Mouse (Mus musculus): ENCODE data around the gene Fam149b. TPM values are rescaled to one million over a fixed set of nuclear protein-coding genes. Genes with fewer than 3 reads are reported as not detected.

Fam149b gene
- polyA plus RNA-seq, 1 experiment from 2014 or later, result 27.5 TPM

GRCm38 (mm10) chr14:20397220-20397619 lies 49.3 kb downstream of the Fam149b start:
- H3K27ac ChIP-seq (ENCODE audit: low read depth, low read length), result no peak overlapping the region
- no peak overlapping the region for H3K4me3 ChIP-seq (ENCODE audit: low read depth, low read length)
- 80% methylated on average over 9 of the region's 9 CpGs for WGBS (ENCODE audit: insufficient replicate concordance)
- no peaks in the 10 kb centered on the region for H3K9me3 ChIP-seq (replicated peaks; ENCODE audit: control insufficient read depth, low read length)
- no peaks in the 10 kb centered on the region for H3K36me3 ChIP-seq (ENCODE audit: control insufficient read depth, insufficient read depth, low read length)
- no peak overlapping the region for H3K4me2 ChIP-seq
- no peaks in the 10 kb centered on the region for H3K27me3 ChIP-seq (ENCODE audit: control insufficient read depth, insufficient read depth, low read length)
- H3K4me1 ChIP-seq (ENCODE audit: control insufficient read depth, insufficient read depth, low read length), result no peaks in the 10 kb centered on the region
- ATAC-seq (replicated peaks; ENCODE audit: insufficient number of reproducible peaks, low FRiP score, low TSS enrichment), result no peak
- no peak overlapping the region for H3K9ac ChIP-seq (ENCODE audit: low read depth, low read length)

- no peak overlapping the region for H3K4me3 ChIP-seq (ENCODE audit: low read depth, low read length)
- H3K27me3 ChIP-seq (ENCODE audit: control insufficient read depth, insufficient read depth, low read length), result no peaks in the 10 kb centered on the region
- no peak overlapping the region for H3K4me2 ChIP-seq
- no peaks in the 10 kb centered on the region for H3K9me3 ChIP-seq (replicated peaks; ENCODE audit: control insufficient read depth, low read length)
- no peak overlapping the region for H3K9ac ChIP-seq (ENCODE audit: low read depth, low read length)
- no peak; the same call in 1 of the 2 replicates for ATAC-seq (replicated peaks; ENCODE audit: insufficient number of reproducible peaks, low FRiP score, low TSS enrichment)
- no peaks in the 10 kb centered on the region for H3K4me1 ChIP-seq (ENCODE audit: control insufficient read depth, insufficient read depth, low read length)
- no peak overlapping the region for H3K27ac ChIP-seq (ENCODE audit: low read depth, low read length)
- WGBS (ENCODE audit: insufficient replicate concordance), result 40% methylated on average over 4 of the region's 4 CpGs
- no peaks in the 10 kb centered on the region for H3K36me3 ChIP-seq (ENCODE audit: control insufficient read depth, insufficient read depth, low read length)
Observed at GRCm38 (mm10) chr14:20398864-20399263, 50.9 kb downstream of the Fam149b start.

GRCm38 (mm10) chr14:20400071-20400470 lies 52.1 kb downstream of the Fam149b start:
- no peak overlapping the region for H3K4me3 ChIP-seq (ENCODE audit: low read depth, low read length)
- no peak overlapping the region for H3K9ac ChIP-seq (ENCODE audit: low read depth, low read length)
- no peaks in the 10 kb centered on the region for H3K9me3 ChIP-seq (replicated peaks; ENCODE audit: control insufficient read depth, low read length)
- H3K4me1 ChIP-seq (ENCODE audit: control insufficient read depth, insufficient read depth, low read length), result no peaks in the 10 kb centered on the region
- H3K36me3 ChIP-seq (ENCODE audit: control insufficient read depth, insufficient read depth, low read length), result no peaks in the 10 kb centered on the region
- no peaks in the 10 kb centered on the region for H3K27me3 ChIP-seq (ENCODE audit: control insufficient read depth, insufficient read depth, low read length)
- no peak for ATAC-seq (replicated peaks; ENCODE audit: insufficient number of reproducible peaks, low FRiP score, low TSS enrichment)
- WGBS (ENCODE audit: insufficient replicate concordance), result 46% methylated on average over 1 of the region's 1 CpGs
- no peak overlapping the region for H3K27ac ChIP-seq (ENCODE audit: low read depth, low read length)
- H3K4me2 ChIP-seq, result no peak overlapping the region

GRCm38 (mm10) chr14:20422257-20422656 lies 74.3 kb downstream of the Fam149b start:
- no peak overlapping the region for H3K9ac ChIP-seq (ENCODE audit: low read depth, low read length)
- no peaks in the 10 kb centered on the region for H3K27me3 ChIP-seq (ENCODE audit: control insufficient read depth, insufficient read depth, low read length)
- no peaks in the 10 kb centered on the region for H3K9me3 ChIP-seq (replicated peaks; ENCODE audit: control insufficient read depth, low read length)
- no peak for ATAC-seq (replicated peaks; ENCODE audit: insufficient number of reproducible peaks, low FRiP score, low TSS enrichment)
- no peaks in the 10 kb centered on the region for H3K4me1 ChIP-seq (ENCODE audit: control insufficient read depth, insufficient read depth, low read length)
- H3K27ac ChIP-seq (ENCODE audit: low read depth, low read length), result no peak overlapping the region
- no peak overlapping the region for H3K4me2 ChIP-seq
- 59% methylated on average over 7 of the region's 7 CpGs for WGBS (ENCODE audit: insufficient replicate concordance)
- no peaks in the 10 kb centered on the region for H3K36me3 ChIP-seq (ENCODE audit: control insufficient read depth, insufficient read depth, low read length)
- no peak overlapping the region for H3K4me3 ChIP-seq (ENCODE audit: low read depth, low read length)

GRCm38 (mm10) chr14:20423046-20423445 lies 75.1 kb downstream of the Fam149b start:
- 86% methylated on average over 6 of the region's 6 CpGs for WGBS (ENCODE audit: insufficient replicate concordance)
- ATAC-seq (replicated peaks; ENCODE audit: insufficient number of reproducible peaks, low FRiP score, low TSS enrichment), result no peak
- H3K27ac ChIP-seq (ENCODE audit: low read depth, low read length), result no peak overlapping the region

GRCm38 (mm10) chr14:20428593-20428992 lies 80.6 kb downstream of the Fam149b start:
- Histone ChIP-seq H3K27me3 (ENCODE audit: control insufficient read depth, insufficient read depth, low read length) (no peaks in the 10 kb centered on the region), H3K9me3 (replicated peaks; ENCODE audit: control insufficient read depth, low read length) (no peaks in the 10 kb centered on the region), H3K4me3 (ENCODE audit: low read depth, low read length) (no peak overlapping the region), H3K4me1 (ENCODE audit: control insufficient read depth, insufficient read depth, low read length) (no peaks in the 10 kb centered on the region), H3K9ac (ENCODE audit: low read depth, low read length) (no peak overlapping the region), H3K4me2 (no peak overlapping the region), H3K36me3 (ENCODE audit: control insufficient read depth, insufficient read depth, low read length) (no peaks in the 10 kb centered on the region), H3K27ac (ENCODE audit: low read depth, low read length) (no peak overlapping the region)
- ATAC-seq (replicated peaks; ENCODE audit: insufficient number of reproducible peaks, low FRiP score, low TSS enrichment), result no peak
- 31% methylated on average over 1 of the region's 1 CpGs for WGBS (ENCODE audit: insufficient replicate concordance)

More at GRCm38 (mm10) chr14:20423046-20423445, 75.1 kb downstream of the Fam149b start:
- no peaks in the 10 kb centered on the region for H3K9me3 ChIP-seq (replicated peaks; ENCODE audit: control insufficient read depth, low read length)
- H3K4me2 ChIP-seq, result no peak overlapping the region
- H3K27me3 ChIP-seq (ENCODE audit: control insufficient read depth, insufficient read depth, low read length), result no peaks in the 10 kb centered on the region
- no peaks in the 10 kb centered on the region for H3K4me1 ChIP-seq (ENCODE audit: control insufficient read depth, insufficient read depth, low read length)
- no peaks in the 10 kb centered on the region for H3K36me3 ChIP-seq (ENCODE audit: control insufficient read depth, insufficient read depth, low read length)
- H3K4me3 ChIP-seq (ENCODE audit: low read depth, low read length), result no peak overlapping the region
- no peak overlapping the region for H3K9ac ChIP-seq (ENCODE audit: low read depth, low read length)

- Histone ChIP-seq H3K9ac (ENCODE audit: low read depth, low read length) (no peak overlapping the region), H3K36me3 (ENCODE audit: control insufficient read depth, insufficient read depth, low read length) (no peaks in the 10 kb centered on the region), H3K27me3 (ENCODE audit: control insufficient read depth, insufficient read depth, low read length) (no peaks in the 10 kb centered on the region), H3K27ac (ENCODE audit: low read depth, low read length) (no peak overlapping the region), H3K9me3 (replicated peaks; ENCODE audit: control insufficient read depth, low read length) (no peaks in the 10 kb centered on the region), H3K4me2 (no peak overlapping the region), H3K4me3 (ENCODE audit: low read depth, low read length) (no peak overlapping the region), H3K4me1 (ENCODE audit: control insufficient read depth, insufficient read depth, low read length) (no peaks in the 10 kb centered on the region)
- WGBS (ENCODE audit: insufficient replicate concordance), result 51% methylated on average over 1 of the region's 1 CpGs
- ATAC-seq (replicated peaks; ENCODE audit: insufficient number of reproducible peaks, low FRiP score, low TSS enrichment), result no peak
Observed at GRCm38 (mm10) chr14:20429833-20430232, 81.9 kb downstream of the Fam149b start.

- H3K9me3 ChIP-seq (replicated peaks; ENCODE audit: control insufficient read depth, low read length), result no peaks in the 10 kb centered on the region
- no peaks in the 10 kb centered on the region for H3K4me1 ChIP-seq (ENCODE audit: control insufficient read depth, insufficient read depth, low read length)
- no peak for ATAC-seq (replicated peaks; ENCODE audit: insufficient number of reproducible peaks, low FRiP score, low TSS enrichment)
- H3K4me3 ChIP-seq (ENCODE audit: low read depth, low read length), result no peak overlapping the region
- H3K27me3 ChIP-seq (ENCODE audit: control insufficient read depth, insufficient read depth, low read length), result no peaks in the 10 kb centered on the region
- no peak overlapping the region for H3K27ac ChIP-seq (ENCODE audit: low read depth, low read length)
- H3K9ac ChIP-seq (ENCODE audit: low read depth, low read length), result no peak overlapping the region
- 71% methylated on average over 6 of the region's 6 CpGs for WGBS (ENCODE audit: insufficient replicate concordance)
- no peak overlapping the region for H3K4me2 ChIP-seq
- no peaks in the 10 kb centered on the region for H3K36me3 ChIP-seq (ENCODE audit: control insufficient read depth, insufficient read depth, low read length)
Observed at GRCm38 (mm10) chr14:20431726-20432125, 83.8 kb downstream of the Fam149b start.

- no peaks in the 10 kb centered on the region for H3K4me1 ChIP-seq (ENCODE audit: control insufficient read depth, insufficient read depth, low read length)
- H3K9me3 ChIP-seq (replicated peaks; ENCODE audit: control insufficient read depth, low read length), result no peaks in the 10 kb centered on the region
- H3K27ac ChIP-seq (ENCODE audit: low read depth, low read length), result no peak overlapping the region
- 80% methylated on average over 4 of the region's 4 CpGs for WGBS (ENCODE audit: insufficient replicate concordance)
- H3K27me3 ChIP-seq (ENCODE audit: control insufficient read depth, insufficient read depth, low read length), result no peaks in the 10 kb centered on the region
- H3K9ac ChIP-seq (ENCODE audit: low read depth, low read length), result no peak overlapping the region
- ATAC-seq (replicated peaks; ENCODE audit: insufficient number of reproducible peaks, low FRiP score, low TSS enrichment), result no peak
- H3K36me3 ChIP-seq (ENCODE audit: control insufficient read depth, insufficient read depth, low read length), result no peaks in the 10 kb centered on the region
- no peak overlapping the region for H3K4me2 ChIP-seq
- H3K4me3 ChIP-seq (ENCODE audit: low read depth, low read length), result no peak overlapping the region
Observed at GRCm38 (mm10) chr14:20432420-20432819, 84.5 kb downstream of the Fam149b start.
